Mouse (Mus musculus) left cerebral cortex, adult 2 months (tissue): Measurements from ENCODE around the gene Lmo7. TPM values are rescaled to one million over a fixed set of nuclear protein-coding genes. Genes with fewer than 3 reads are reported as not detected.

Source experiments
- DNase-seq, 2 experiments: peaks; one replicate each; pipeline ENCODE4 v3.0.0; 2021 to 2022; ENCODE audit warnings: low spot score in 2 of 2, mixed read lengths in 1 of 2; ENCODE audit errors: extremely low spot score in 1 of 2
- H3K27ac ChIP-seq: fragments of 200-600 bp; 2 replicates; pipeline ENCODE4 v1.8.1; 2022
- H3K4me3 ChIP-seq: fragments of 200-600 bp; 2 replicates; pipeline ENCODE4 v1.8.1; 2022
- CTCF ChIP-seq: fragments of 200-600 bp; IDR thresholded peaks from 2 replicates; pipeline ENCODE4 v1.8.1; 2022; ENCODE audit warnings: antibody characterized with exemption, mild to moderate bottlenecking, moderate library complexity
- intact Hi-C: fragments of 180-260 bp; cut with DNase I; formaldehyde crosslinking; loops from one replicate; pipeline ENCODE4 v1.15.1; 2025
- long read RNA-seq, 2 experiments: library from polyadenylated mRNA; stranded (forward); transcript quantifications; one replicate each; pipeline ENCODE4 v2.0.0; 2021; ENCODE audit warnings: borderline mapping rate in 2 of 2
- total RNA-seq, 2 experiments: library from RNA; stranded (reverse); gene quantifications; 2 replicates each; pipeline ENCODE4 v1.2.3; 2021

The Lmo7 gene
- total RNA-seq, result 100 to 1,000 TPM; 106 to 107 TPM
- long read RNA-seq, experiment 1, full-length matches to known transcripts, result 14 of 76 reads
- long read RNA-seq, experiment 1, partial matches to known transcripts, result 41 of 76 reads
- long read RNA-seq, experiment 1, other reads (novel, unspliced or antisense), result 21 of 76 reads
- long read RNA-seq, experiment 2, full-length matches to known transcripts, result 7 of 31 reads
- long read RNA-seq, experiment 2, partial matches to known transcripts, result 16 of 31 reads
- long read RNA-seq, experiment 2, other reads (novel, unspliced or antisense), result 8 of 31 reads

DNA sequence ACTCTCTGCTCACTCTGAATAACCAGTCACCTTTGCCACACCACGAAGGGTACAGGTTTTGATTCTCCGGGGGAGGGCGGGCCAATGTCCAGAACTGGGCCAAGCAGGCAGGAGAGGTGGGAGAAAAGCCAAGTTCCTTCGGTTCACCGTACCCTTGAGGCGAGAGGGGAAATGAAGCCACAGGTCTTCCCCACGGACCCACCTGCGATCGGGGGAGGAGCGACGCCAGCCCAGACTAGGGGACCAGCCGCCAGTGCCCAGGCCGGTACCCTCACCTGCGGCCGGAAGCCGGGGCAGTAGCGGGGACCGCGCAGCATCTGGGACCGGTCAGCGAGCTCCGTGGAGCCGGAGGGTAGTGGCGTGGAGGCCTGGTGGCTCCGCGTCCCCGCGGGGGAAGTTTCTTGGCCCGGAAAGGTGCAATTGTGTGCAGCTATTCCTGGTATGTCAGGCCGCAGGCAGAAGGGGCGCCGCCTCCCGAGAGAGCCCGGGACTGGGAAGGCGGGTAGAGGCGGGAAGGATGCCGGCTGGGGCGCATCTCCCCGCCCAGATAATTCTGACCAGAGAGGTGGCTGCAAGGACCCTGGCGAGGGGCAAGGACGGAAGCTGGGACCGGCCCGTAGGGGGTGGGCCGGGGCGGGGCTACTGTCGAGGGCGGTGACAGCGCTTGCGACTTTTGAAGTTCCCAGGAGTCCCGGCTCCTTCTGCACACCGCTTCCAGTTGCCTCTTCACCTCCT is at the start of gene Lmo7, which contains the start of gene Gm9922:
Lmo7 (plus strand) TSS at position 721 of the 735 bp plus-strand sequence.
Gm9922 (minus strand) TSS at position 578 of the 735 bp plus-strand sequence.
- no peak; the same call in 1 of the 2 replicates for TF ChIP-seq CTCF
- Histone ChIP-seq H3K4me3 (peak within 1 kb of the TSS; percentile 51), H3K27ac (no peak within 1 kb of the TSS)
- intact Hi-C loops, result no loop called here
- DNase-seq, result peak; percentile 30 to 39

DNA sequence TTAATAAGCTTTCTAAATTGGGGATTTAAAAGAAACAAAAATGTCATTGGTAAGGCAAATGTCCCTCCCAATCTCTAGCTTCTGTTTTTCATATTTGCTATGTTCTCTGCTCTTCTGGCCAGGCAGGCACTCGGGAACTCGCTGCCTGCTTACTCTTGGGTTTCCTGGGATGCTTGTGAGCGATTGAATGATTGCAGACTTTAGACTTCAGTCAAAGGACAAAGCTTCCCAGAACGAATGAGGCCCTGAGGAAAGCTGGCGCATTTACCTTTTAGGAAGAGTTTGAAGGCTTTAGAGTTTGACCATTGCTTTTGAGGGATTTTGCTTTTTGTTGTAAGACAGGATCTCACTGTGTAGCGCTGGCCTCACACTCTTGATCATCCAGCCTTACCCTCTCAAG is 42.1 kb upstream of the Lmo7 start:
- Histone ChIP-seq H3K27ac (no peak overlapping the region), H3K4me3 (no peak overlapping the region)
- intact Hi-C loops, result no loop called here
- no peak for DNase-seq
- no peak for TF ChIP-seq CTCF

DNA sequence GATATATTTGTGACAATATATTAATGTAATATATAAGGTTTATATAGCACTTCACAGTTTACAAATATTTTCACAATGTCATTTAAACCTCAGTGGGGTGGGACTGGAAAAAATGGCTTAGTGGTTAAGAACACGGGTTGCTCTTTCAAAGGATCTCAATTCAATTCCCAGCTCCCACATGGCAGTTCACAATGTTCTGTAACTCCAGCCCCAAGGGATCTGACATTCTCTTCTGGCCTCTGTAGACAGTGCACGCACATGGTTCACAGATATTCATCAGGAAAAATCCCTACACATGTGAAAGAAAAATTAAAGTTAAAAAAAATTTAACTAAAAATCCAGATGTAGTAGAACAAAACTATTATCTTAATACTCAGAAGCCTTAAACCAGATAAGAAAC is 41.4 kb upstream of the Lmo7 start:
- no peak for DNase-seq
- TF ChIP-seq CTCF, result no peak
- Histone ChIP-seq H3K27ac (no peak overlapping the region), H3K4me3 (no peak overlapping the region)
- intact Hi-C loops, result no loop called here

DNA sequence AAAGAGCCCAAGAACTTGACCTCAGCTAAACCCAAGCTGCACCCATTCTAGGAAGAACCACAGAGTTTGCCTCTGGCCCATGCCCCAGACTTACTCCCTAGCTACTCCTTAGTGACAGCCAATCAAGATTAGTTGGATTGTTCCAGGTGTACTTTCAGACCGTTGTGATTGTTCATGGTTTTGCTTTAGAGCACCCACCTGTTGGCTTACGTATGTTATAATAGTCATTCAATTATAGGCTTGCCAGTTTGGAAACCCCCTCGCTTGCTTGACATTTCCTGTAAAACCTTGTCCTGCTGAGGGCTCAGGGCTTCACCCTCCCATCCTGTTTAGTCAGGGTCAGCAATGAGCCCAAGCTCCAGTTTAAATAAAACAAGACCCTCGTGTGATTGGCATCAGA is 25.3 kb upstream of the Lmo7 start:
- no peak overlapping the region for H3K4me3 ChIP-seq
- no peak for DNase-seq
- intact Hi-C loops, result no loop called here

GRCm38 (mm10) chr14:101707088-101707487 is 22.7 kb upstream of the Lmo7 start:
- Histone ChIP-seq H3K27ac (no peak overlapping the region), H3K4me3 (no peak overlapping the region)
- intact Hi-C loops, result no loop called here
- no peak for TF ChIP-seq CTCF
- DNase-seq, result no peak

More for the DNA sequence above, 25.3 kb upstream of the Lmo7 start:
- no peak for TF ChIP-seq CTCF
- H3K27ac ChIP-seq, result no peak overlapping the region

GRCm38 (mm10) chr14:101714414-101714813 is 15.3 kb upstream of the Lmo7 start:
- DNase-seq, result no peak
- Histone ChIP-seq H3K27ac (no peak overlapping the region), H3K4me3 (no peak overlapping the region)
- intact Hi-C loops, result no loop called here
- no peak for TF ChIP-seq CTCF

DNA sequence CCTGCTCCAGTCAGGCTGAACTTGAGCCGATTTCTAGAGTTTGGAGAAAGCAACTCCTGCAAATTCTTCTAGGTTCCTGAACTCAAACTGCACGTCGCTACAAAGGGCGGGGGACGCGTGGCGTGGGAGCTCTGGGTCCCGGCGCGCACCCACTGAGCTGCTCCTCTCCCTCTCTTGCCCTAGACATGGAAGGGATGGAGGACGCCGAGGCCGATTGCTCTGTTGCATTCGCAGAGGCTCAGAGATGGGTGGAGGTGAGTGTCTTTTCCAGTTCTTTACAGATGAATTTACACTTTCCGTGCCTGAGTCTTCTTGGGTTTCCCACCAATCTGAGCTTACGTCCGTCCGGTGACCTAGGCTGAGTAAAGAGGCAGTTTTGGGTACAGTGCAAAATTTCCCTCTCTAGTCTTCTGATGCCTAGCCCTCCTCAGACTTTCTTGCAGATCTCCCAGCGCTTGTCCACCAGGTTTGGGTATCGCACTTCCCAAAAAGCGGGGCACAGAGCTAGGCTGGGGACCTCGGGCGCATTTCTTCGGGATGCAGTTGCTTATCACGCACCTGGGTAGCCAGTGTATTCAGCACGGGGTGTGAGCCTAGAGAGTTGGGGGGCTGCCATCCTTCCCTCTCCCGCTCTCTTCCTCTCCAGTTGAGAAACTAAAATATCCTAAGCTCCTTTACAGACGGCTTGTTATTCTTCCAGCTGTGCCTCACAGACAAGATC is 375 bp downstream of the Lmo7 start:
- no peak for DNase-seq
- intact Hi-C loops, result no loop called here
- H3K4me3 ChIP-seq, result peak overlapping the region; percentile 51
- TF ChIP-seq CTCF, result no peak
- H3K27ac ChIP-seq, result no peak overlapping the region

DNA sequence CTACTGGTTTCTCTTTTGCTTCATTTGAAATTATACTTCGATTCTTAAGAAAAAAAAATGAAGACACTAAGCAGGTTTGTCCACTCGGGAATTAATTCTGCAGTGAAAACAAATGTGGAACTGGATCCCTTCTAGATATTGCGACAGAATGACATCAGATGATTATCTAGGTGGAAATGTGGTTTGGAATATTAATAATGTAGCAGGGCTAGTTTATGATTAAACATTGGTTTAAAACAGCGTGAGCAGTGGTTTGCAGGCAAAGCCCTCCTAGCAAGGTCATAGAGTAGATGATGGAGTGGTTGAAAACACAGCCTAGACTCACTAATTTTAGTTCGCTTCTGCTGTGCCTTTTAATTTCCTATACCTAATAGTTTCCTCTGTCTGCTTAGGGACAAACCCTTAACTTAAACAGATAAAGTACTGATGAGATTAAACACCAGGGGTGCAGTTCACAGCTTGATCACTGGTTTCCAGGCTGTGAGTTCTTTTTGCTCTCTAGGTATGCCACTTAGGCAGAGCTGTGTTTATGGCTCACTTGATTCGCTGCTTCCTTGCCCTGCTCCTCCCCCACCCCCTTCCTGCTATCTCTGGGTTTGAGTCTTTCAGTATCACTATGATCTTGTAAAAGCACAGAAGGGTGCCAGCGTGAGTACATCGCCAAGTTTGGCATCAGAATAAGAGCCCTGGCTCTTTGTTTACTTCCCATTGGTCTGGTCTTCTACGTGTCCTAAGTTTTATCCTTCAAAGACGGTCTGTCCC is 4.0 kb downstream of the Lmo7 start:
- Histone ChIP-seq H3K27ac (no peak overlapping the region), H3K4me3 (no peak overlapping the region)
- intact Hi-C loops, result no loop called here
- no peak for DNase-seq
- TF ChIP-seq CTCF, result no peak

- Histone ChIP-seq H3K27ac (no peak overlapping the region), H3K4me3 (no peak overlapping the region)
- TF ChIP-seq CTCF, result no peak
- intact Hi-C loops, result no loop called here
- no peak for DNase-seq
Observed at GRCm38 (mm10) chr14:101737501-101737900, 7.7 kb downstream of the Lmo7 start.

- intact Hi-C loops, result no loop called here
- TF ChIP-seq CTCF, result no peak
- DNase-seq, result no peak
- Histone ChIP-seq H3K4me3 (no peak overlapping the region), H3K27ac (no peak overlapping the region)
Observed at GRCm38 (mm10) chr14:101746635-101747034, 16.9 kb downstream of the Lmo7 start.

DNA sequence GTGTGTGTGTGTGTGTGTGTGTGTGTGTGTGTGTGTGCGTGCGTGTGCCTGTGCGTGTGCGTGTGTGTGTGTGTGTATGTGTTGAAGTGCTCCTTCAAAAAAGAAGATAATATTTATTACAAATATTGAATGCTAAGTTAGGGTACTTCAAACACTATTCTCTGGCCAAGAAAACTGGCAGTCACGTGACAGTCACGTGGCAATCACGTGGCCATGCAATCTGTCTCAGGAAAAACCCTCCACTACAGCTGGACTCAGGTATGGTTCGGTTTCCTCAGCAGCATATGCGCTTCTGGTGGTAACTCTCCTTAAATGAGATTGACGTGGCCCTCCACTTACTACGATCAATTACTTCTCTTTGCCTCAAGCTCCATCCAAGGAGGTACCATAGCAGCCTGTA is 18.1 kb downstream of the Lmo7 start:
- intact Hi-C loops, result no loop called here
- no peak overlapping the region for H3K4me3 ChIP-seq
- DNase-seq, result no peak
- no peak for TF ChIP-seq CTCF
- H3K27ac ChIP-seq, result no peak overlapping the region

GRCm38 (mm10) chr14:101748436-101748835 is 18.7 kb downstream of the Lmo7 start:
- no peak for DNase-seq
- no peak overlapping the region for H3K27ac ChIP-seq
- intact Hi-C loops, result no loop called here
- H3K4me3 ChIP-seq, result no peak overlapping the region
- no peak for TF ChIP-seq CTCF
